Mouse (Mus musculus): ENCODE results near the gene Dok5.

Dok5 gene

GRCm38 (mm10) chr2:170926237-170926636 is 194.6 kb downstream of the Dok5 start:
- WGBS: 88% methylated on average over 9 of the region's 9 CpGs

Measured in cerebral cortex, adult 2 months (tissue).